Mouse (Mus musculus) kidney, postnatal 0 days (tissue): ENCODE data around the gene Comtd1. TPM values are rescaled to one million over a fixed set of nuclear protein-coding genes. Genes with fewer than 3 reads are reported as not detected.

Source experiments
- ATAC-seq: fragments of 200-750 bp; cut with Nextera tagmentation; replicated peaks from 2 replicates; pipeline ENCODE4 v1.8.0; 2017; ENCODE audit warnings: low read depth, moderate number of reproducible peaks, moderate TSS enrichment, moderate library complexity; ENCODE audit not compliant: low FRiP score
- DNase-seq: peaks from one replicate; pipeline ENCODE4 v3.0.0-alpha.2; 2016; ENCODE audit warnings: low spot score
- H3K27ac ChIP-seq: fragments of 300-500 bp; sonication (generic); 2 replicates; pipeline ENCODE4 v1.5.1; 2014; ENCODE audit warnings: mild to moderate bottlenecking
- H3K27me3 ChIP-seq: fragments of 300-500 bp; sonication (generic); 2 replicates; pipeline ENCODE4 v1.6.1; 2014; ENCODE audit warnings: low read length, mixed read lengths; ENCODE audit not compliant: insufficient read depth
- H3K36me3 ChIP-seq: fragments of 300-500 bp; sonication (generic); 2 replicates; pipeline ENCODE4 v1.6.1; 2014; ENCODE audit warnings: low read length, mixed read lengths; ENCODE audit not compliant: insufficient read depth
- H3K4me1 ChIP-seq: fragments of 300-500 bp; sonication (generic); replicated peaks from 2 replicates; pipeline ENCODE4 v1.6.1; 2014; ENCODE audit warnings: antibody characterized with exemption, low read length, mixed read lengths; ENCODE audit not compliant: insufficient read depth
- H3K4me2 ChIP-seq: fragments of 300-500 bp; sonication (generic); 2 replicates; pipeline ENCODE4 v1.6.1; 2014; ENCODE audit warnings: mild to moderate bottlenecking, low read length, moderate library complexity, mixed read lengths
- H3K4me3 ChIP-seq: fragments of 300-500 bp; sonication (generic); replicated peaks from 2 replicates; pipeline ENCODE4 v1.5.1; 2014; ENCODE audit warnings: low read depth, low read length
- H3K9ac ChIP-seq: fragments of 300-500 bp; sonication (generic); 2 replicates; pipeline ENCODE4 v1.6.1; 2014; ENCODE audit warnings: low read depth, low read length
- H3K9me3 ChIP-seq: fragments of 300-500 bp; sonication (generic); replicated peaks from 2 replicates; pipeline ENCODE4 v1.6.1; 2016; ENCODE audit warnings: low read length, inconsistent platforms, mixed read lengths
- CTCF ChIP-seq: IDR thresholded peaks from 2 replicates; pipeline ENCODE4 v1.5.1; 2016; ENCODE audit warnings: antibody characterized with exemption, low read depth, mild to moderate bottlenecking, moderate library complexity
- WGBS: fragments of 180-500 bp; shearing (Covaris S2); extraction: QIAGEN DNeasy Blood & Tissue Kit; methylation state at CpG from one replicate; pipeline ENCODE4 v1.1.7; 2014; 5-methylcytosine and 5-hydroxymethylcytosine counted together
- polyA plus RNA-seq: library from polyadenylated mRNA; unstranded; fragments of >200 nt; fragmentation: Nextera tagmentation; extraction: Ambion mirVana; gene quantifications from 2 replicates; pipeline ENCODE4 v1.2.1, GENCODE M21; 2015

The Comtd1 gene
- polyA plus RNA-seq, 1 experiment from 2014 or later: 36.7 TPM

GRCm38 (mm10) chr14:21800641-21801040, 48.1 kb downstream of the Comtd1 start:
- no peak for ATAC-seq
- no peak for DNase-seq
- H3K4me3 ChIP-seq: no peak overlapping the region
- H3K27ac ChIP-seq: no peak overlapping the region
- H3K9ac ChIP-seq: no peak overlapping the region
- TF ChIP-seq CTCF: no peak
- no peaks in the 10 kb centered on the region for H3K4me1 ChIP-seq
- WGBS: 94% methylated on average over 4 of the region's 4 CpGs
- H3K36me3 ChIP-seq: no peaks in the 10 kb centered on the region
- no peaks in the 10 kb centered on the region for H3K27me3 ChIP-seq
- no peaks in the 10 kb centered on the region for H3K9me3 ChIP-seq
- no peak overlapping the region for H3K4me2 ChIP-seq

Other genes with a start within 250 kb of the Comtd1 start
- gene Dupd1, start 134.4 kb downstream of the Comtd1 start, polyA plus RNA-seq: not detected in 2 replicates
- 8.1 and 8.5 TPM in 2 replicates for gene Samd8, start 98.4 kb downstream of the Comtd1 start, polyA plus RNA-seq
- 0.26 TPM in 1 of 2 replicates, not detected in the other for gene Dusp13, start 97.8 kb downstream of the Comtd1 start, polyA plus RNA-seq
- gene Vdac2, start 23.7 kb downstream of the Comtd1 start, polyA plus RNA-seq: 355 and 383 TPM in 2 replicates
- gene Zfp503, start 140.6 kb upstream of the Comtd1 start, polyA plus RNA-seq: 34.2 and 41.4 TPM in 2 replicates
- gene Lrmda, start 170.7 kb upstream of the Comtd1 start, polyA plus RNA-seq: 0.83 and 1.3 TPM in 2 replicates